Mouse (Mus musculus): ENCODE measurements around the gene Rabgap1. TPM values are rescaled to one million over a fixed set of nuclear protein-coding genes. Genes with fewer than 3 reads are reported as not detected.

Rabgap1 gene
- total and polyA plus RNA-seq, 2 experiments from 2014 or later: 21.5 to 35.3 TPM

DNA sequence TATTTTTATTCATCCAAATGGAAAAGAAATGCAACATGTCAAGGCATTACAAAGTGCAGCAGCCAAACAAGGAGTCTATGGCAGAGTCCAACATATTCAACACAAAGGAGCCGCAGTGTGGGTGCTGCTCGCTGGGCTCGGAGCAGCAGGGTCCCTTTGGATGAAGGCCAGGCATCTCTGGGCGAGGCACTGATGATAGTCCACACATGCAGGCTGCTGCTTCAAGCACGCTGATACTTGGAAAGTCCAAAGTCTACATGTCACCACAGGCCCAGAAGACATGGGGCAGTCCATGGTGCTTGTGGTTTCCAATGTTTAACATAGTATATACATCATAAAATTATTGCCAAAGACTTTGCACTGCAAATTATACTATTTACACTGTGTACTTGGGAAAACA is 126.8 kb downstream of the Rabgap1 start:
- DNase-seq (ENCODE audit: low spot score): no peak
- TF ChIP-seq EP300 (IDR thresholded peaks at IDR 0.05; ENCODE audit: low read depth) (no peak), CTCF (IDR thresholded peaks at IDR 0.05; ENCODE audit: low read depth) (no peak)
- 36% methylated on average over 5 of the region's 5 CpGs for WGBS
- no peak overlapping the region for H3K4me2 ChIP-seq (ENCODE audit: low read depth, low read length)
- H3K4me3 ChIP-seq (ENCODE audit: low read depth, low read length): no peak overlapping the region
- H3K9ac ChIP-seq (replicated peaks; ENCODE audit: low read depth, low read length): no peak overlapping the region
- no peaks in the 10 kb centered on the region; the same call in 1 of the 2 replicates for H3K4me1 ChIP-seq (ENCODE audit: control insufficient read depth, insufficient read depth)
- ATAC-seq (ENCODE audit: insufficient read depth, low read depth): no peak
- H3K27ac ChIP-seq (ENCODE audit: low read depth): no peak overlapping the region
- no peaks in the 10 kb centered on the region for H3K9me3 ChIP-seq (replicated peaks; ENCODE audit: control insufficient read depth, low read length)
- peaks cover 40% of the 10 kb centered on the region for H3K36me3 ChIP-seq (replicated peaks; ENCODE audit: control insufficient read depth, insufficient read depth, low read length)
- H3K27me3 ChIP-seq (ENCODE audit: control insufficient read depth, insufficient read depth, low read length): no peaks in the 10 kb centered on the region

DNA sequence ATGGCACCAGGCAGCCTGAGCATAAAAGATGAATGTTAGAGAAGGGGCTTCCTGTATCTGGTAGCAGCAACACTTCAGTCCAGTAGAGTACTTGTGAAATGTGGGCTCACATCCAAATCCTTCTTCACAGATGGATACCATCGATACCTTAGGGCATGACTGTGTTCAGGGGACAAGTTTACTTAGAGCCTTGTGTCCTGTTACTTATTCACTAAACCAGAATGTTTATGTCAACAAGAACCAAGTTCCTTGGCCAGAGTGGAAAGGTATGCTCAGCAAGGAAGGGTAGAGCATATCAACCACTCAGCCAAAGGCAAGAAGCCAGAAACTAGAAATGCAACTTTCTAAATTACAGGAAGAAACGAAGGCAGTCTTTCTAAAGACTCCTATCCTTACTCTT is 127.6 kb downstream of the Rabgap1 start:
- H3K9me3 ChIP-seq (replicated peaks; ENCODE audit: control insufficient read depth, low read length): no peaks in the 10 kb centered on the region
- no peaks in the 10 kb centered on the region for H3K27me3 ChIP-seq (ENCODE audit: control insufficient read depth, insufficient read depth, low read length)
- DNase-seq (ENCODE audit: low spot score) (no peak), ATAC-seq (ENCODE audit: insufficient read depth, low read depth) (no peak)
- no peaks in the 10 kb centered on the region; the same call in 1 of the 2 replicates for H3K4me1 ChIP-seq (ENCODE audit: control insufficient read depth, insufficient read depth)
- H3K27ac ChIP-seq (ENCODE audit: low read depth): no peak overlapping the region
- 49% methylated on average over 2 of the region's 2 CpGs for WGBS
- no peak overlapping the region for H3K4me3 ChIP-seq (ENCODE audit: low read depth, low read length)
- TF ChIP-seq CTCF (IDR thresholded peaks at IDR 0.05; ENCODE audit: low read depth): no peak
- TF ChIP-seq EP300 (IDR thresholded peaks at IDR 0.05; ENCODE audit: low read depth): no peak
- H3K36me3 ChIP-seq (replicated peaks; ENCODE audit: control insufficient read depth, insufficient read depth, low read length): peaks cover 34% of the 10 kb centered on the region
- no peak overlapping the region for H3K4me2 ChIP-seq (ENCODE audit: low read depth, low read length)
- H3K9ac ChIP-seq (replicated peaks; ENCODE audit: low read depth, low read length): no peak overlapping the region

DNA sequence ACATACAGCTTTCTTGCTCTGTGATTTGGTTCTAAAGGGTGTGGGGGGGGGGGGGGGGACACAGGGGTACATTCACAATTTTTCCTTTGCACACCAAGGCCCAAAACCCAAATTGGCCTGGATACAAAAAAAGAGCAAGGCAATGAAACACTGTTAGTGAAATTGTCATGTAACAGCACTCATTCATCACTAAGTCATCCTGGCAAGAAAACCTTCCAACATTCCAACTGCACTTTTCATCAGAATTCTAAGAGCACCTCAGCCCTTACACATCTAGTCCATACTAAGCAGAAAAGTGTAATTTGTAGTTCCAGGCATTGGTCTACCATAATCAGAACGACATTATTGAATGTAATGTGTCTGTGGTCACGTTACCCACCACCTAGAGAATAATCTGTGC is 129.1 kb downstream of the Rabgap1 start:
- H3K36me3 ChIP-seq (replicated peaks; ENCODE audit: control insufficient read depth, insufficient read depth, low read length): peaks cover 22% of the 10 kb centered on the region
- no peaks in the 10 kb centered on the region for H3K27me3 ChIP-seq (ENCODE audit: control insufficient read depth, insufficient read depth, low read length)
- H3K9ac ChIP-seq (replicated peaks; ENCODE audit: low read depth, low read length): no peak overlapping the region
- no peak for ATAC-seq (ENCODE audit: insufficient read depth, low read depth)
- no peak overlapping the region for H3K27ac ChIP-seq (ENCODE audit: low read depth)
- no peaks in the 10 kb centered on the region; the same call in 1 of the 2 replicates for H3K4me1 ChIP-seq (ENCODE audit: control insufficient read depth, insufficient read depth)
- 89% methylated on average over 2 of the region's 2 CpGs for WGBS
- H3K9me3 ChIP-seq (replicated peaks; ENCODE audit: control insufficient read depth, low read length): no peaks in the 10 kb centered on the region
- no peak for TF ChIP-seq EP300 (IDR thresholded peaks at IDR 0.05; ENCODE audit: low read depth)
- TF ChIP-seq CTCF (IDR thresholded peaks at IDR 0.05; ENCODE audit: low read depth): no peak
- H3K4me3 ChIP-seq (ENCODE audit: low read depth, low read length): no peak overlapping the region
- DNase-seq (ENCODE audit: low spot score): no peak
- H3K4me2 ChIP-seq (ENCODE audit: low read depth, low read length): no peak overlapping the region

DNA sequence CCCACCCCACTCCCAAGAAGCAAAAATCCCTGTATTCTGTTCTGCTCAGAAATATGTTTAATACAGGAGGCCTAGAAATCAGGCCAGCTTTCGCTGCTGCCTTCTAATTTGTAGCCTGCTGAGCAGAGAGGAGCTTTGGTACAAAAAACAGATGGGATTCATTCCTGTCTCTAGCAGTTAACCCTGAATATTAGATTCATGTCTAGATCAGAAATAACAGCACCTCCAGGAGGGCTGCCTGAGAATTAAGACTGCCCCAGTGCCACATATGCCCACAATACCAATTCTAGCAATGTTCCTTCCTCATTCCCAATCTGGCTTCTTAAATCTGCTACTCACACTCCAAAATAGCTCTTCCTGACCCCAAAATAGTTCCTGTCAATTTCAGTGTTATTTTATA is 133.6 kb downstream of the Rabgap1 start:
- Histone ChIP-seq H3K4me3 (ENCODE audit: low read depth, low read length) (no peak overlapping the region), H3K27me3 (ENCODE audit: control insufficient read depth, insufficient read depth, low read length) (no peaks in the 10 kb centered on the region), H3K36me3 (replicated peaks; ENCODE audit: control insufficient read depth, insufficient read depth, low read length) (peaks cover 12% of the 10 kb centered on the region; the same call in 1 of the 2 replicates), H3K4me1 (ENCODE audit: control insufficient read depth, insufficient read depth) (no peaks in the 10 kb centered on the region), H3K9me3 (replicated peaks; ENCODE audit: control insufficient read depth, low read length) (no peaks in the 10 kb centered on the region), H3K9ac (replicated peaks; ENCODE audit: low read depth, low read length) (no peak overlapping the region), H3K4me2 (ENCODE audit: low read depth, low read length) (no peak overlapping the region), H3K27ac (ENCODE audit: low read depth) (no peak overlapping the region)
- WGBS: 90% methylated on average over 1 of the region's 1 CpGs
- DNase-seq (ENCODE audit: low spot score): no peak
- no peak for TF ChIP-seq CTCF (IDR thresholded peaks at IDR 0.05; ENCODE audit: low read depth)
- TF ChIP-seq EP300 (IDR thresholded peaks at IDR 0.05; ENCODE audit: low read depth): no peak
- ATAC-seq (ENCODE audit: insufficient read depth, low read depth): no peak

DNA sequence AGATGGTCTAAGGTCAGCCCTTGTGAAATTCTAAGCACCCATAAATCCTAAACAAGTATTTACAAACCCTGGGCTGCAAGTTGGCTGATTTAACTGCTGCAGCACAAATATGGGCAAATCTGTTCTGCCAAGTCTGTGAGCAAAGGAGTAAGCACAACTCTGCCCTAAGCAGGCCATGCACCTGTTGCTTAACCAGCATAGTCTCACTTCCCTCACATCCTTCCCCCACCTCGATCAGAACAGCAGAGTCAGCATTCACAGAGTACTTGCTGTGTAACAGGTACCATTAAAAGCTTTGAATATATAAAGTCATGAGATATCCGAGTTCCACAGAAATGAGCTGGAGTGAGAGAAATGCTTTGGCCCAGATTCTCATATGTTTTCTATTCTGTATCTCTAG is 135.1 kb downstream of the Rabgap1 start:
- no peak for DNase-seq (ENCODE audit: low spot score)
- ATAC-seq (ENCODE audit: insufficient read depth, low read depth): no peak
- Histone ChIP-seq H3K36me3 (replicated peaks; ENCODE audit: control insufficient read depth, insufficient read depth, low read length) (peaks cover 7% of the 10 kb centered on the region; the same call in 1 of the 2 replicates), H3K4me2 (ENCODE audit: low read depth, low read length) (no peak overlapping the region), H3K4me3 (ENCODE audit: low read depth, low read length) (no peak overlapping the region), H3K27ac (ENCODE audit: low read depth) (no peak overlapping the region), H3K4me1 (ENCODE audit: control insufficient read depth, insufficient read depth) (no peaks in the 10 kb centered on the region), H3K27me3 (ENCODE audit: control insufficient read depth, insufficient read depth, low read length) (no peaks in the 10 kb centered on the region), H3K9me3 (replicated peaks; ENCODE audit: control insufficient read depth, low read length) (no peaks in the 10 kb centered on the region), H3K9ac (replicated peaks; ENCODE audit: low read depth, low read length) (no peak overlapping the region)
- no peak for TF ChIP-seq CTCF (IDR thresholded peaks at IDR 0.05; ENCODE audit: low read depth)
- TF ChIP-seq EP300 (IDR thresholded peaks at IDR 0.05; ENCODE audit: low read depth): no peak
- 80% methylated on average over 2 of the region's 2 CpGs for WGBS

DNA sequence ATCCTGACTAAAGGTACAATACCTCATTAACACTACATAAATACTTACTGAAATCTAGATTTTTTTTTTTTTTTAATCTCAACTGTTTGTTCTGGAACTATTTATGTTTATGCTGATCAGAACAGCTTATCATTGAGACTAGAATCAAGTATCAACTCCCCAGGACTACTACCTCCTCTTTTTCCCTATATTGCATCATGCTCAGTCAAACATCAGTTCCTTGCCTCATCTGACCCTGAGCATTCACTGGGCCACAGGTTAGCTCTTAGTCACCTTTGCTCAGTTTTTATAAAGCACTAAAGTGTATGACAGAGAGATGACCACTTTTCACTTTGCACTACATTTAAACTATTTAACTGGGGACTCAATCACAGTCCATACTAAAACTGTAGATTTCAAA is 144.8 kb downstream of the Rabgap1 start:
- no peaks in the 10 kb centered on the region for H3K4me1 ChIP-seq (ENCODE audit: control insufficient read depth, insufficient read depth)
- no peak for TF ChIP-seq EP300 (IDR thresholded peaks at IDR 0.05; ENCODE audit: low read depth)
- no peak for TF ChIP-seq CTCF (IDR thresholded peaks at IDR 0.05; ENCODE audit: low read depth)
- no peak overlapping the region for H3K4me3 ChIP-seq (ENCODE audit: low read depth, low read length)
- no peak overlapping the region for H3K27ac ChIP-seq (ENCODE audit: low read depth)
- DNase-seq (ENCODE audit: low spot score) (no peak), ATAC-seq (ENCODE audit: insufficient read depth, low read depth) (no peak)
- H3K4me2 ChIP-seq (ENCODE audit: low read depth, low read length): no peak overlapping the region
- H3K27me3 ChIP-seq (ENCODE audit: control insufficient read depth, insufficient read depth, low read length): no peaks in the 10 kb centered on the region
- no peak overlapping the region for H3K9ac ChIP-seq (replicated peaks; ENCODE audit: low read depth, low read length)
- no peaks in the 10 kb centered on the region for H3K9me3 ChIP-seq (replicated peaks; ENCODE audit: control insufficient read depth, low read length)
- H3K36me3 ChIP-seq (replicated peaks; ENCODE audit: control insufficient read depth, insufficient read depth, low read length): peaks cover 33% of the 10 kb centered on the region

Other genes starting within 250 kb of the Rabgap1 start
- not detected in 2 replicates for gene Olfr366, start 231.7 kb upstream of the Rabgap1 start, total RNA-seq (2014; rRNA removed; ENCODE audit: low replicate concordance)
- not detected in 2 replicates for gene Olfr366, start 231.7 kb upstream of the Rabgap1 start, polyA plus RNA-seq (2015; fragmentation: Nextera tagmentation; extraction: Ambion mirVana)
- not detected in 2 replicates for gene Olfr368, start 116.8 kb upstream of the Rabgap1 start, total RNA-seq (2014; rRNA removed; ENCODE audit: low replicate concordance)
- not detected in 2 replicates for gene Olfr368, start 116.8 kb upstream of the Rabgap1 start, polyA plus RNA-seq (2015; fragmentation: Nextera tagmentation; extraction: Ambion mirVana)
- gene Pdcl, start 83.9 kb upstream of the Rabgap1 start, total RNA-seq (2014; rRNA removed; ENCODE audit: low replicate concordance): 22.8 and 29.3 TPM in 2 replicates
- gene Pdcl, start 83.9 kb upstream of the Rabgap1 start, polyA plus RNA-seq (2015; fragmentation: Nextera tagmentation; extraction: Ambion mirVana): 27.6 and 29.0 TPM in 2 replicates
- gene Rc3h2, start 20.4 kb upstream of the Rabgap1 start, total RNA-seq (2014; rRNA removed; ENCODE audit: low replicate concordance): 24.7 and 30.8 TPM in 2 replicates
- gene Rc3h2, start 20.4 kb upstream of the Rabgap1 start, polyA plus RNA-seq (2015; fragmentation: Nextera tagmentation; extraction: Ambion mirVana): 5.6 and 6.0 TPM in 2 replicates
- gene Zbtb26, start 144 bp upstream of the Rabgap1 start, total RNA-seq (2014; rRNA removed; ENCODE audit: low replicate concordance): 9.4 and 13.9 TPM in 2 replicates
- gene Zbtb26, start 144 bp upstream of the Rabgap1 start, polyA plus RNA-seq (2015; fragmentation: Nextera tagmentation; extraction: Ambion mirVana): 1.9 and 2.0 TPM in 2 replicates
- gene Zbtb6, start 108 bp upstream of the Rabgap1 start, total RNA-seq (2014; rRNA removed; ENCODE audit: low replicate concordance): 7.4 and 9.4 TPM in 2 replicates
- gene Zbtb6, start 108 bp upstream of the Rabgap1 start, polyA plus RNA-seq (2015; fragmentation: Nextera tagmentation; extraction: Ambion mirVana): 2.1 and 2.3 TPM in 2 replicates
- gene Gpr21, start 73.1 kb downstream of the Rabgap1 start, total RNA-seq (2014; rRNA removed; ENCODE audit: low replicate concordance): 0.89 and 2.6 TPM in 2 replicates
- 0.40 and 0.58 TPM in 2 replicates for gene Gpr21, start 73.1 kb downstream of the Rabgap1 start, polyA plus RNA-seq (2015; fragmentation: Nextera tagmentation; extraction: Ambion mirVana)